Mouse (Mus musculus): ENCODE measurements around the gene Rps27l.

DNA sequence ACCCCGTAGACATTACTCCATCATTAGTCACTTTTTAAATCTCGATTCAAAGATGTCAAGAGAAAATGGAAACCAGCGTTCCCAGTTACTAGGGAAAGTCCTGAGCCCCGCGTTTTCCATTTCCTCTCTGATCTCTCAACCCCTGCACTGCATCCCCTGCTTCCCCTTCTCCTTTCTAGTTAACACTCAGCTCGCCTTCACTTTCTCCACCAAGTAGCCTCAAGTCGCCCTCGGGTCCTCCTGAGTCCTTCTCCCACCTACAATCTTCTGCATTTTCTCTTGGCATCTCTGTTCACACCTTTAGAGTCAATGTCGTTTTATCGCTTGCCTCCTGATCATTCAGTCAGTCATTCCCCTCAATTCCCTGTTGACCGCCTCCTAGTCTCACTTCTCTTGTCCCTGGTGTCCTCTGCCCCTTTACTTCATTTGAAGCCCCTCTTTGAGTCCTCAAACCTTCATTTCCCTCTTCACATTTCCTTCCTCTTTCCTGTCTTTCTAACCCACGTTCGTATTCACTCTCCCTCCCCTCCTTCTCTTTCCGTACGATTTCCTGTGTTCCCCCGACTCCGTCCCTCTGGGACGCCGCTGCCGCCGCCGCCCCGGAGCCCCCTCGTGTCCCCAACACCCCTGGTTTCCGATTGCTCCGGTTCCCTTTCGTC is 27.1 kb upstream of the Rps27l start:
- TF ChIP-seq CTCF (IDR thresholded peaks at IDR 0.05; ENCODE audit: insufficient read depth, low read length), result no peak
- TF ChIP-seq POLR2A (IDR thresholded peaks at IDR 0.05; ENCODE audit: borderline replicate concordance, extremely low read depth, low read depth, low read length), result no peak
